Mouse (Mus musculus) stomach, embryonic 14.5 days (tissue): Measurements from ENCODE around the gene Lrmda. TPM values are rescaled to one million over a fixed set of nuclear protein-coding genes. Genes with fewer than 3 reads are reported as not detected.

Source experiments
- ATAC-seq: fragments of 200-750 bp; cut with Nextera tagmentation; 2 replicates; pipeline ENCODE4 v1.8.0; 2017; ENCODE audit warnings: low read depth, moderate TSS enrichment; ENCODE audit not compliant: insufficient number of reproducible peaks, insufficient read depth, low FRiP score
- H3K27ac ChIP-seq: fragments of 300-500 bp; sonication (generic); 2 replicates; pipeline ENCODE4 v1.5.1; 2014; ENCODE audit warnings: mild to moderate bottlenecking, low read length, moderate library complexity, mixed read lengths
- H3K27me3 ChIP-seq: fragments of 300-500 bp; sonication (generic); 2 replicates; pipeline ENCODE4 v1.6.1; 2014; ENCODE audit warnings: low read length, control low read depth, mixed read lengths; ENCODE audit not compliant: control insufficient read depth, insufficient read depth
- H3K36me3 ChIP-seq: fragments of 300-500 bp; sonication (generic); 2 replicates; pipeline ENCODE4 v1.6.1; 2014; ENCODE audit warnings: mild to moderate bottlenecking, control low read depth, low read length, moderate library complexity, mixed read lengths; ENCODE audit not compliant: control insufficient read depth, insufficient read depth
- H3K4me1 ChIP-seq: fragments of 300-500 bp; sonication (generic); 2 replicates; pipeline ENCODE4 v1.6.1; 2014; ENCODE audit warnings: low read length, control low read depth, mixed read lengths; ENCODE audit not compliant: control insufficient read depth, insufficient read depth
- H3K4me2 ChIP-seq: fragments of 300-500 bp; sonication (generic); replicated peaks from 2 replicates; pipeline ENCODE4 v1.6.1; 2014; ENCODE audit warnings: low read depth, low read length, control low read depth
- H3K4me3 ChIP-seq: fragments of 300-500 bp; sonication (generic); 2 replicates; pipeline ENCODE4 v1.5.1; 2014; ENCODE audit warnings: low read depth, low read length, control low read depth
- H3K9ac ChIP-seq: fragments of 300-500 bp; sonication (generic); replicated peaks from 2 replicates; pipeline ENCODE4 v1.6.1; 2014; ENCODE audit warnings: low read depth, mild to moderate bottlenecking, control low read depth, low read length, moderate library complexity, mixed read lengths
- H3K9me3 ChIP-seq: fragments of 300-500 bp; sonication (generic); 2 replicates; pipeline ENCODE4 v1.6.1; 2016; ENCODE audit warnings: low read depth, low read length, control low read depth; ENCODE audit not compliant: control insufficient read depth
- WGBS: fragments of 180-500 bp; shearing (Covaris S2); extraction: QIAGEN DNeasy Blood & Tissue Kit; methylation state at CpG from one replicate; pipeline ENCODE4 v1.1.7; 2014; 5-methylcytosine and 5-hydroxymethylcytosine counted together
- polyA plus RNA-seq: library from polyadenylated mRNA; unstranded; fragments of >200 nt; fragmentation: Nextera tagmentation; extraction: Ambion mirVana; gene quantifications from 2 replicates; pipeline ENCODE4 v1.2.1, GENCODE M21; 2014

The Lrmda gene
- polyA plus RNA-seq, 1 experiment from 2014 or later, result 0.46 TPM

- H3K27ac ChIP-seq, result no peak overlapping the region
- no peaks in the 10 kb centered on the region for H3K4me1 ChIP-seq
- no peak for ATAC-seq
- no peak overlapping the region for H3K4me3 ChIP-seq
- H3K9ac ChIP-seq, result no peak overlapping the region
- H3K4me2 ChIP-seq, result no peak overlapping the region
- WGBS, result 44% methylated on average over 3 of the region's 3 CpGs
- no peaks in the 10 kb centered on the region for H3K27me3 ChIP-seq
- 0 out of 2 replicates have a peak, but pooled peaks cover 5% of the 10 kb centered on the region for H3K9me3 ChIP-seq
- no peaks in the 10 kb centered on the region for H3K36me3 ChIP-seq
These were observed 580.7 kb downstream of the Lrmda start for GRCm38 (mm10) chr14:22600166-22600565.

GRCm38 (mm10) chr14:22602308-22602707, 582.8 kb downstream of the Lrmda start:
- Histone ChIP-seq H3K4me2 (no peak overlapping the region), H3K27ac (no peak overlapping the region), H3K9ac (no peak overlapping the region), H3K9me3 (no peaks in the 10 kb centered on the region), H3K4me3 (no peak overlapping the region), H3K4me1 (no peaks in the 10 kb centered on the region), H3K27me3 (no peaks in the 10 kb centered on the region), H3K36me3 (no peaks in the 10 kb centered on the region)
- WGBS, result 87% methylated on average over 2 of the region's 2 CpGs
- ATAC-seq, result no peak

- no peak for ATAC-seq
- H3K27me3 ChIP-seq, result no peaks in the 10 kb centered on the region
- H3K4me2 ChIP-seq, result no peak overlapping the region
- H3K9ac ChIP-seq, result no peak overlapping the region
- peak overlapping the region; percentile 39; the same call in 1 of the 2 replicates for H3K27ac ChIP-seq
- H3K9me3 ChIP-seq, result no peaks in the 10 kb centered on the region
- peaks cover 5% of the 10 kb centered on the region; the same call in 1 of the 2 replicates for H3K4me1 ChIP-seq
- no peaks in the 10 kb centered on the region for H3K36me3 ChIP-seq
- 28% methylated on average over 5 of the region's 5 CpGs for WGBS
- H3K4me3 ChIP-seq, result no peak overlapping the region
These were observed 589.1 kb downstream of the Lrmda start for GRCm38 (mm10) chr14:22608599-22608998.

- H3K27ac ChIP-seq, result peak overlapping the region; percentile 61; the same call in 1 of the 2 replicates
- WGBS, result 44% methylated on average over 13 of the region's 13 CpGs
- no peak for ATAC-seq
- H3K4me2 ChIP-seq, result no peak overlapping the region
- no peaks in the 10 kb centered on the region for H3K9me3 ChIP-seq
- H3K9ac ChIP-seq, result no peak overlapping the region
- no peaks in the 10 kb centered on the region for H3K36me3 ChIP-seq
- no peaks in the 10 kb centered on the region for H3K27me3 ChIP-seq
- H3K4me1 ChIP-seq, result peaks cover 5% of the 10 kb centered on the region; the same call in 1 of the 2 replicates
- no peak overlapping the region for H3K4me3 ChIP-seq
These were observed 590.0 kb downstream of the Lrmda start for GRCm38 (mm10) chr14:22609261-22610245.

- Histone ChIP-seq H3K9me3 (no peaks in the 10 kb centered on the region), H3K27ac (no peak overlapping the region), H3K27me3 (no peaks in the 10 kb centered on the region), H3K4me1 (peaks cover 5% of the 10 kb centered on the region; the same call in 1 of the 2 replicates), H3K4me2 (no peak overlapping the region), H3K9ac (no peak overlapping the region), H3K36me3 (no peaks in the 10 kb centered on the region), H3K4me3 (no peak overlapping the region)
- 86% methylated on average over 3 of the region's 3 CpGs for WGBS
- no peak for ATAC-seq
These were observed 591.5 kb downstream of the Lrmda start for GRCm38 (mm10) chr14:22611011-22611410.

- H3K27me3 ChIP-seq, result no peaks in the 10 kb centered on the region
- H3K27ac ChIP-seq, result no peak overlapping the region
- no peak overlapping the region for H3K4me2 ChIP-seq
- H3K9ac ChIP-seq, result no peak overlapping the region
- no peak overlapping the region for H3K4me3 ChIP-seq
- no peaks in the 10 kb centered on the region for H3K9me3 ChIP-seq
- no peaks in the 10 kb centered on the region for H3K4me1 ChIP-seq
- no peaks in the 10 kb centered on the region for H3K36me3 ChIP-seq
- ATAC-seq, result no peak
These were observed 600.7 kb downstream of the Lrmda start for GRCm38 (mm10) chr14:22620191-22620590.

- WGBS, result 87% methylated on average over 3 of the region's 3 CpGs
These were observed 602.4 kb downstream of the Lrmda start for GRCm38 (mm10) chr14:22621941-22622340.

GRCm38 (mm10) chr14:22627105-22627829, 607.8 kb downstream of the Lrmda start:
- WGBS, result 38% methylated on average over 8 of the region's 8 CpGs
- Histone ChIP-seq H3K27me3 (no peaks in the 10 kb centered on the region), H3K4me2 (no peak overlapping the region), H3K9ac (no peak overlapping the region), H3K27ac (no peak overlapping the region), H3K4me1 (no peaks in the 10 kb centered on the region), H3K36me3 (no peaks in the 10 kb centered on the region), H3K9me3 (no peaks in the 10 kb centered on the region), H3K4me3 (no peak overlapping the region)
- ATAC-seq, result no peak

More at GRCm38 (mm10) chr14:22621941-22622340, 602.4 kb downstream of the Lrmda start:
- H3K36me3 ChIP-seq, result no peaks in the 10 kb centered on the region
- H3K27ac ChIP-seq, result no peak overlapping the region
- H3K4me3 ChIP-seq, result no peak overlapping the region
- H3K9me3 ChIP-seq, result no peaks in the 10 kb centered on the region
- H3K27me3 ChIP-seq, result no peaks in the 10 kb centered on the region
- H3K4me2 ChIP-seq, result no peak overlapping the region
- no peak overlapping the region for H3K9ac ChIP-seq
- H3K4me1 ChIP-seq, result no peaks in the 10 kb centered on the region
- ATAC-seq, result no peak
